Comparison of ENCODE assay signal across 20 mouse cellular contexts in genomic region chr12:113071321-113071720, GRCm38 (mm10). TPM values are rescaled to one million over a fixed set of nuclear protein-coding genes. Genes with fewer than 3 reads are reported as not detected.
"Had no signal": no experiment of that assay in that cellular context is flagged by ENCODE, and none has a peak within 500 bp of the region (broad histone marks: within the 10 kb centered on the region; RNA-seq: fewer than 3 reads in every experiment).

No protein-coding gene starts in this region.

- H3K4me2 ChIP-seq: lung, embryonic 15.5 days; midbrain, embryonic 12.5 days; neural tube, embryonic 12.5 days had no signal

- DNase-seq: liver, postnatal 0 days; lung, adult 2 months; lung, postnatal 14 days; lung, postnatal 36 days; midbrain, embryonic 14.5 days; right cerebral cortex, postnatal 14 days; thymus, adult 2 months; thymus, postnatal 25 days; thymus, postnatal 4 days had no signal

- H3K27me3 ChIP-seq: lung, embryonic 15.5 days; midbrain, embryonic 12.5 days; neural tube, embryonic 12.5 days had no signal

- H3K4me3 ChIP-seq: lung, embryonic 15.5 days; midbrain, embryonic 10.5 days; midbrain, embryonic 12.5 days; neural tube, embryonic 12.5 days had no signal

RNA-seq across cellular contexts. Expression of gene Tex22, which starts 3.0 kb away (rescaled TPM):
- total RNA-seq: megakaryocyte-erythroid progenitor cell, adult 5-6 weeks had no signal
- polyA plus RNA-seq: liver, postnatal 0 days; lung, embryonic 15.5 days; lung, postnatal 0 days; macrophage; midbrain, embryonic 10.5 days; midbrain, embryonic 12.5 days; midbrain, embryonic 14.5 days; midbrain, embryonic 16.5 days; neural tube, embryonic 12.5 days; stomach, embryonic 14.5 days; stomach, embryonic 16.5 days; urinary bladder, adult 2 months had no signal
